Mouse (Mus musculus) ES-E14 (cell line): ENCODE results near the gene Uba3.

Source experiments
- HCFC1 ChIP-seq: IDR thresholded peaks from 2 replicates; pipeline ENCODE4 v1.6.1; 2012; ENCODE audit warnings: low read length, inconsistent platforms, borderline replicate concordance; ENCODE audit not compliant: insufficient read depth
- MAFK ChIP-seq: IDR thresholded peaks from 2 replicates; pipeline ENCODE4 v1.6.1; 2014; ENCODE audit warnings: mild to moderate bottlenecking, low read depth, low read length, inconsistent platforms; ENCODE audit not compliant: insufficient read depth
- ZC3H11A ChIP-seq: IDR thresholded peaks from 2 replicates; pipeline ENCODE4 v1.6.1; 2012; ENCODE audit warnings: low read depth, mild to moderate bottlenecking, inconsistent platforms, low read length, borderline replicate concordance

- TF ChIP-seq MAFK (no peak), ZC3H11A (no peak), HCFC1 (no peak)
These were observed 10.8 kb upstream of the Uba3 start for GRCm38 (mm10) chr6:97216154-97216821.
